Mouse (Mus musculus) forebrain, embryonic 12.5 days (tissue): ENCODE measurements around the gene Kat6b. TPM values are rescaled to one million over a fixed set of nuclear protein-coding genes. Genes with fewer than 3 reads are reported as not detected.
A peak's percentile ranks its signal among the peaks of the same experiment; 100 is the strongest.

Experiments
- ATAC-seq: fragments of 200-750 bp; cut with Nextera tagmentation; 2 replicates; pipeline ENCODE4 v1.8.0; 2017; ENCODE audit warnings: moderate TSS enrichment; ENCODE audit not compliant: low FRiP score
- H3K27ac ChIP-seq: fragments of 300-500 bp; sonication (generic); 2 replicates; pipeline ENCODE4 v1.5.1; 2016; ENCODE audit warnings: mild to moderate bottlenecking
- H3K27me3 ChIP-seq: fragments of 300-500 bp; sonication (generic); 2 replicates; pipeline ENCODE4 v1.6.1; 2016; ENCODE audit warnings: mild to moderate bottlenecking
- H3K36me3 ChIP-seq: fragments of 300-500 bp; sonication (generic); replicated peaks from 2 replicates; pipeline ENCODE4 v1.6.1; 2016; ENCODE audit warnings: mild to moderate bottlenecking
- H3K4me1 ChIP-seq: fragments of 300-500 bp; sonication (generic); 2 replicates; pipeline ENCODE4 v1.6.1; 2016
- H3K4me2 ChIP-seq: fragments of 300-500 bp; sonication (generic); 2 replicates; pipeline ENCODE4 v1.6.1; 2016; ENCODE audit warnings: mild to moderate bottlenecking, moderate library complexity
- H3K4me3 ChIP-seq: fragments of 300-500 bp; sonication (generic); replicated peaks from 2 replicates; pipeline ENCODE4 v1.5.1; 2016; ENCODE audit warnings: mild to moderate bottlenecking
- H3K9ac ChIP-seq: fragments of 300-500 bp; sonication (generic); 2 replicates; pipeline ENCODE4 v1.6.1; 2016; ENCODE audit warnings: mild to moderate bottlenecking
- H3K9me3 ChIP-seq: fragments of 300-500 bp; sonication (generic); 2 replicates; pipeline ENCODE4 v1.6.1; 2016
- WGBS: fragments of 180-500 bp; shearing (Covaris S2); methylation state at CpG from one replicate; pipeline ENCODE4 v1.1.7; 2016; 5-methylcytosine and 5-hydroxymethylcytosine counted together
- polyA plus RNA-seq: library from polyadenylated mRNA; unstranded; fragments of >200 nt; fragmentation: Nextera tagmentation; extraction: Ambion mirVana; gene quantifications from 2 replicates; pipeline ENCODE4 v1.2.1, GENCODE M21; 2016

The Kat6b gene
- polyA plus RNA-seq, 1 experiment from 2014 or later: 40.5 TPM

DNA sequence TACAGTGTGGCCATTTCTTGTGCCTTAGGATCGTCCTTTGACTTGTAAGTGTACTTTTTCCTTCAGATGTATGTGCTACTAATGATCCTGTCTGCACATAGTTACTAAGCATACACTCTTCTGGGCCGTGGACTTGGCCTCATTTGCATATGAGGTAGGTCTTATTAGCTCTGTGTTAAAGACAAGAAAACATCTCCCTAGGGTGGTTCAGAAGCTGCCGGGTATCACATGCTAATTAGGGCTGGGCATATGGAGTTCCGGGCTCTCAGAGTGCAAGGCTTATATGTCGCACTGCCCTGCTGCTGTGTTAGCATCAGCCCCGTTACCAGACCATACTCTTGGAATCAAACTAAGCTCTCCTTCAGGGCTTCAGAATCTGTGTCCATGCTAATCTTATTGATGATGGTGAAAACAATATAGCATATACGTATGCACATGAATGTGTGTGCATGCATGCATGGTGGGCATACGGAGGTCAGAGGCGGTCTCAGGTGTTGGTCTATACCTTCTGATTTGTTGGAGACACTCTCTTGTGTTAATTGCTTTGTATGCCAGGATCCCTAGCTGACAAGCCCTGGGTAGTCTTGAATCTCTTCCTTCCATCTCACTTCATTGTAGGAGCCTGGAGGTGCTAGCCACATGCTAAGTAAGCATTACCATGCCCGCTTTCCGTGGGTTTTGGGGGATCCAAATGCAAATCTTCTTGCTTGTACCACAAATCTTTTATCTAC lies 53.5 kb downstream of the Kat6b start:
- Histone ChIP-seq H3K4me2 (no peak overlapping the region), H3K4me3 (no peak overlapping the region), H3K9ac (no peak overlapping the region), H3K4me1 (peaks cover 43% of the 10 kb centered on the region), H3K9me3 (no peaks in the 10 kb centered on the region), H3K36me3 (peaks cover 4% of the 10 kb centered on the region; the same call in 1 of the 2 replicates), H3K27ac (peak overlapping the region; percentile 63), H3K27me3 (no peaks in the 10 kb centered on the region)
- 56% methylated on average over 11 of the region's 11 CpGs for WGBS
- ATAC-seq: peak; percentile 81; the same call in 1 of the 2 replicates

- ATAC-seq: no peak
- H3K4me1 ChIP-seq: peaks cover 43% of the 10 kb centered on the region
- no peak overlapping the region for H3K4me2 ChIP-seq
- no peak overlapping the region for H3K9ac ChIP-seq
- no peak overlapping the region for H3K27ac ChIP-seq
- H3K27me3 ChIP-seq: no peaks in the 10 kb centered on the region
- H3K4me3 ChIP-seq: no peak overlapping the region
- 0 out of 2 replicates have a peak, but pooled peaks cover 3% of the 10 kb centered on the region for H3K9me3 ChIP-seq
- 83% methylated on average over 11 of the region's 11 CpGs for WGBS
- peaks cover 11% of the 10 kb centered on the region; the same call in 1 of the 2 replicates for H3K36me3 ChIP-seq
Observed at GRCm38 (mm10) chr14:21536485-21537181, 55.4 kb downstream of the Kat6b start.

- Histone ChIP-seq H3K27ac (no peak overlapping the region; the same call in 1 of the 2 replicates), H3K9me3 (0 out of 2 replicates have a peak, but pooled peaks cover 3% of the 10 kb centered on the region), H3K4me1 (peaks cover 40% of the 10 kb centered on the region), H3K27me3 (no peaks in the 10 kb centered on the region), H3K4me2 (no peak overlapping the region), H3K4me3 (no peak overlapping the region), H3K9ac (no peak overlapping the region), H3K36me3 (peaks cover 19% of the 10 kb centered on the region)
- 92% methylated on average over 3 of the region's 3 CpGs for WGBS
- ATAC-seq: no peak
Observed at GRCm38 (mm10) chr14:21537838-21538237, 56.6 kb downstream of the Kat6b start.

GRCm38 (mm10) chr14:21539731-21540130 lies 58.5 kb downstream of the Kat6b start:
- ATAC-seq: no peak
- Histone ChIP-seq H3K9ac (no peak overlapping the region), H3K4me2 (no peak overlapping the region), H3K4me1 (peaks cover 33% of the 10 kb centered on the region), H3K9me3 (0 out of 2 replicates have a peak, but pooled peaks cover 3% of the 10 kb centered on the region), H3K36me3 (peaks cover 19% of the 10 kb centered on the region), H3K27me3 (no peaks in the 10 kb centered on the region), H3K4me3 (no peak overlapping the region), H3K27ac (no peak overlapping the region)
- WGBS: 91% methylated on average over 3 of the region's 3 CpGs

GRCm38 (mm10) chr14:21540361-21540760 lies 59.1 kb downstream of the Kat6b start:
- H3K27me3 ChIP-seq: no peaks in the 10 kb centered on the region
- no peak overlapping the region for H3K4me2 ChIP-seq
- no peak overlapping the region for H3K9ac ChIP-seq
- H3K4me3 ChIP-seq: no peak overlapping the region
- 76% methylated on average over 3 of the region's 3 CpGs for WGBS
- H3K9me3 ChIP-seq: 0 out of 2 replicates have a peak, but pooled peaks cover 3% of the 10 kb centered on the region
- ATAC-seq: no peak
- H3K27ac ChIP-seq: no peak overlapping the region
- H3K36me3 ChIP-seq: peaks cover 19% of the 10 kb centered on the region
- peaks cover 36% of the 10 kb centered on the region for H3K4me1 ChIP-seq

DNA sequence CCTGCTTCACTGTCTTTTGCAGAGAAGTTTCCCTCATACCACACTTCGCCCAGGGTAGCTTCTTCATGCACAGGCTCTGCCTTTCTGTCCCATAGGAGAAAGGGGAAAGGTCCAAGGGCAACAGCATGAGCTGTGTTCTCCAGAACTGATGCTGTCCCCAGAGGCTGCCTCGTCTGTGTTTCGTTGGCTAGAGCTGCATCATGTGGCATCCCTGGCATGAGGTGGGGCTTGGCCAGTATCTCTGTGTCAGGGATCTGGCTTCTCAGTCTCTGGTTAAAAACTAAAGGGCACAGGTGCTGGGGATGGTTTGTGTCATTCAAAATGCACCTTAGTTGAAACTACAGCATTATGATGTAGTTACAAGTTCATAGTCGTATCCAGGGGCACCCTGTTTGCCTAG lies 64.3 kb downstream of the Kat6b start:
- peaks cover 15% of the 10 kb centered on the region for H3K36me3 ChIP-seq
- H3K4me2 ChIP-seq: no peak overlapping the region
- H3K4me3 ChIP-seq: no peak overlapping the region
- peak overlapping the region; percentile 65 for H3K27ac ChIP-seq
- peaks cover 56% of the 10 kb centered on the region for H3K4me1 ChIP-seq
- no peak for ATAC-seq
- H3K9ac ChIP-seq: no peak overlapping the region
- 0 out of 2 replicates have a peak, but pooled peaks cover 3% of the 10 kb centered on the region for H3K9me3 ChIP-seq
- WGBS: 79% methylated on average over 4 of the region's 4 CpGs
- H3K27me3 ChIP-seq: no peaks in the 10 kb centered on the region

DNA sequence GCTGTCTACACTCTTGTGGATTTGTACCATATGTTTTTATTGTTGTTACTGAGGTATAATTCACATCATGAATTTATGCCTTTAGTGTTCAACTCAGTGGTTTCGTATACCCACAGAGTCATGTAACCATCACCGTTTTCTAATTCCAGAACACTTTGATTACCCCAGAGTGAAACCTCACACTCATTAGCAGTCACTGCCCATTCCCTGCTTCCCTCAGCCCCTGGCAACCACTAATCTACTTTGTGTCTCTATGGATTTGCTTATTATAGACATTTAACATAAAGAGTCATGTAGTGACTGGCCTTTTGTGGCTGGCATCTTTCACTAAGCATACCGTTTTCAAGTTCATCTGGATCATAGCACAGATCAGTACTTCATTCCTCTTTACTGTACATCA lies 65.1 kb downstream of the Kat6b start:
- H3K4me3 ChIP-seq: no peak overlapping the region
- no peak overlapping the region for H3K9ac ChIP-seq
- 30% methylated on average over 3 of the region's 3 CpGs for WGBS
- H3K27ac ChIP-seq: peak overlapping the region; percentile 65; the same call in 1 of the 2 replicates
- no peaks in the 10 kb centered on the region for H3K27me3 ChIP-seq
- 0 out of 2 replicates have a peak, but pooled peaks cover 1% of the 10 kb centered on the region for H3K9me3 ChIP-seq
- peaks cover 56% of the 10 kb centered on the region for H3K4me1 ChIP-seq
- H3K36me3 ChIP-seq: peaks cover 11% of the 10 kb centered on the region
- peak; percentile 9; the same call in 1 of the 2 replicates for ATAC-seq
- no peak overlapping the region; the same call in 1 of the 2 replicates for H3K4me2 ChIP-seq

GRCm38 (mm10) chr14:21547297-21547696 lies 66.1 kb downstream of the Kat6b start:
- no peak overlapping the region for H3K4me2 ChIP-seq
- H3K9ac ChIP-seq: no peak overlapping the region
- peaks cover 3% of the 10 kb centered on the region for H3K36me3 ChIP-seq
- WGBS: 38% methylated on average over 7 of the region's 7 CpGs
- H3K4me1 ChIP-seq: peaks cover 56% of the 10 kb centered on the region
- H3K27ac ChIP-seq: peak overlapping the region; percentile 65
- no peak overlapping the region for H3K4me3 ChIP-seq
- no peak for ATAC-seq
- no peaks in the 10 kb centered on the region for H3K27me3 ChIP-seq
- H3K9me3 ChIP-seq: no peaks in the 10 kb centered on the region

GRCm38 (mm10) chr14:21547965-21548364 lies 66.7 kb downstream of the Kat6b start:
- no peaks in the 10 kb centered on the region for H3K36me3 ChIP-seq
- H3K27ac ChIP-seq: no peak overlapping the region
- H3K9me3 ChIP-seq: no peaks in the 10 kb centered on the region
- H3K4me1 ChIP-seq: peaks cover 54% of the 10 kb centered on the region
- H3K9ac ChIP-seq: no peak overlapping the region
- no peak for ATAC-seq
- 22% methylated on average over 3 of the region's 3 CpGs for WGBS
- no peak overlapping the region for H3K4me3 ChIP-seq
- no peaks in the 10 kb centered on the region for H3K27me3 ChIP-seq
- H3K4me2 ChIP-seq: no peak overlapping the region

GRCm38 (mm10) chr14:21548952-21549607 lies 67.8 kb downstream of the Kat6b start:
- 92% methylated on average over 6 of the region's 6 CpGs for WGBS
- no peak overlapping the region for H3K4me3 ChIP-seq
- ATAC-seq: no peak
- no peaks in the 10 kb centered on the region for H3K27me3 ChIP-seq
- no peaks in the 10 kb centered on the region for H3K9me3 ChIP-seq
- no peak overlapping the region for H3K27ac ChIP-seq
- no peaks in the 10 kb centered on the region for H3K36me3 ChIP-seq
- peaks cover 59% of the 10 kb centered on the region for H3K4me1 ChIP-seq
- no peak overlapping the region for H3K9ac ChIP-seq
- H3K4me2 ChIP-seq: no peak overlapping the region

DNA sequence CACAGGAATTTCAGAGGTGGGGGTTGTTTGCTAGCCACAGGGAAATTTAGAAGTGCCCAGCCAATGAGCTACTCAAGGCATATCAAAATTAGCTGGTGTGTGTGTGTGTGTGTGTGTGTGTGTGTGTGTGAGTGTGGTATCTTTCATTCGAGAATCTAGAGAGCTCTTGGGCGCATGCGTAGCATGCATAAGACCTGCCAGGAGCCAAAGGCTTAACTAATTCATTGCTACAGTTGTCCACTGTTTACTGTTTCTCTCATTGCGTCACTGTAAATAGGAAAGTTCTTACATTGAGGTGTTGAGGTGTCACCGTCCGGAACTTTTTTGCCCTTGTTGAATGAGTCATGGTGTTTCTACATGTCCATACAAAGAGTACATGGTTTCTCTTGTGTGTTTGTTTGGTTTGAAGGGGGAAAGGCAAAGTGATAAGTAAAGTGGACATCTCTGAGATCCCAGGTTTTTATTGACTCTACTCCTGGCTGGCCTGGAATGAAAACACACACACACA lies 68.4 kb downstream of the Kat6b start:
- no peak for ATAC-seq
- H3K4me1 ChIP-seq: peaks cover 55% of the 10 kb centered on the region
- WGBS: 90% methylated on average over 6 of the region's 6 CpGs
- H3K9ac ChIP-seq: no peak overlapping the region
- no peaks in the 10 kb centered on the region for H3K36me3 ChIP-seq
- H3K4me2 ChIP-seq: no peak overlapping the region
- H3K27ac ChIP-seq: no peak overlapping the region
- H3K9me3 ChIP-seq: no peaks in the 10 kb centered on the region
- no peak overlapping the region for H3K4me3 ChIP-seq
- no peaks in the 10 kb centered on the region for H3K27me3 ChIP-seq

GRCm38 (mm10) chr14:21550576-21550975 lies 69.3 kb downstream of the Kat6b start:
- Histone ChIP-seq H3K4me3 (no peak overlapping the region), H3K27me3 (no peaks in the 10 kb centered on the region), H3K9ac (no peak overlapping the region), H3K9me3 (no peaks in the 10 kb centered on the region), H3K27ac (no peak overlapping the region), H3K4me1 (peaks cover 49% of the 10 kb centered on the region), H3K4me2 (no peak overlapping the region), H3K36me3 (no peaks in the 10 kb centered on the region)
- 83% methylated on average over 7 of the region's 7 CpGs for WGBS
- no peak for ATAC-seq
